Mouse (Mus musculus): ENCODE data around the gene Map4k4. TPM values are rescaled to one million over a fixed set of nuclear protein-coding genes. Genes with fewer than 3 reads are reported as not detected.

Map4k4 gene
- polyA plus RNA-seq, 1 experiment: 147 TPM

- Histone ChIP-seq H3K36me3 (ENCODE audit: control insufficient read depth, insufficient read depth) (no peaks in the 10 kb centered on the region), H3K4me3 (no peak overlapping the region), H3ac (ENCODE audit: control insufficient read depth, insufficient read length) (no peak overlapping the region), H3K4me2 (ENCODE audit: low read depth) (no peak overlapping the region), H3K79me2 (ENCODE audit: control insufficient read depth, insufficient read depth) (no peaks in the 10 kb centered on the region), H3K27me3 (ENCODE audit: control insufficient read depth, insufficient read depth, insufficient read length) (no peaks in the 10 kb centered on the region)
- peak; percentile 40; the same call in 1 of the 2 replicates for TF ChIP-seq CEBPB (IDR thresholded peaks at IDR 0.05; ENCODE audit: insufficient read depth, poor library complexity, severe bottlenecking)
- no peak for TF ChIP-seq TCF12 (IDR thresholded peaks at IDR 0.05; ENCODE audit: insufficient read depth, poor library complexity, severe bottlenecking)
These were observed 158.5 kb downstream of the Map4k4 start for GRCm38 (mm10) chr1:40059122-40059774.

GRCm38 (mm10) chr1:40061359-40061758 lies 160.6 kb downstream of the Map4k4 start:
- H3K79me2 ChIP-seq (ENCODE audit: control insufficient read depth, insufficient read depth): no peaks in the 10 kb centered on the region
- peak in 1 of 3 experiments; percentile 10 for TF ChIP-seq MYOG (IDR thresholded peaks at IDR 0.05; ENCODE audit: control insufficient read depth in 1 of 3, insufficient read depth in 1 of 3, insufficient read length in 2 of 3, low read depth in 2 of 3)
- no peak for TF ChIP-seq POLR2A (IDR thresholded peaks at IDR 0.05; ENCODE audit: insufficient read length, low read depth)
- H3K4me2 ChIP-seq (ENCODE audit: low read depth): no peak overlapping the region
- no peaks in the 10 kb centered on the region for H3K36me3 ChIP-seq (ENCODE audit: control insufficient read depth, insufficient read depth)
- no peak overlapping the region for H3K4me3 ChIP-seq
- no peak overlapping the region for H3ac ChIP-seq (ENCODE audit: control insufficient read depth, insufficient read length)
- no peaks in the 10 kb centered on the region for H3K27me3 ChIP-seq (ENCODE audit: control insufficient read depth, insufficient read depth, insufficient read length)

- no peak overlapping the region for H3K4me2 ChIP-seq (ENCODE audit: low read depth)
- H3K36me3 ChIP-seq (ENCODE audit: control insufficient read depth, insufficient read depth): no peaks in the 10 kb centered on the region
- H3ac ChIP-seq (ENCODE audit: control insufficient read depth, insufficient read length): no peak overlapping the region
- TF ChIP-seq MAX (IDR thresholded peaks at IDR 0.05; ENCODE audit: low read depth) (no peak), MYOD1 (IDR thresholded peaks at IDR 0.05; ENCODE audit: control insufficient read depth in 1 of 3, insufficient read length in 2 of 3, low read depth in 2 of 3) (no peak), POLR2AphosphoS2 (IDR thresholded peaks at IDR 0.05; ENCODE audit: insufficient read length, low read depth) (no peak), TCF3 (IDR thresholded peaks at IDR 0.05; ENCODE audit: insufficient read length, low read depth) (no peak), REST (IDR thresholded peaks at IDR 0.05; ENCODE audit: insufficient read depth, insufficient read length) (no peak), MYOG (IDR thresholded peaks at IDR 0.05; ENCODE audit: control insufficient read depth in 1 of 3, insufficient read depth in 1 of 3, insufficient read length in 2 of 3, low read depth in 2 of 3) (no peak), POLR2A (IDR thresholded peaks at IDR 0.05; ENCODE audit: insufficient read length, low read depth) (no peak), TCF12 (IDR thresholded peaks at IDR 0.05; ENCODE audit: insufficient read depth, poor library complexity, severe bottlenecking) (no peak), E2F4 (IDR thresholded peaks at IDR 0.05; ENCODE audit: insufficient read depth) (no peak), USF1 (IDR thresholded peaks at IDR 0.05; ENCODE audit: low read depth) (no peak), SRF (IDR thresholded peaks at IDR 0.05; ENCODE audit: control insufficient read depth, insufficient read length, low read depth) (no peak), CEBPB (IDR thresholded peaks at IDR 0.05; ENCODE audit: insufficient read depth, poor library complexity, severe bottlenecking) (no peak)
- no peak overlapping the region for H3K4me3 ChIP-seq
- no peaks in the 10 kb centered on the region for H3K27me3 ChIP-seq (ENCODE audit: control insufficient read depth, insufficient read depth, insufficient read length)
- H3K79me2 ChIP-seq (ENCODE audit: control insufficient read depth, insufficient read depth): no peaks in the 10 kb centered on the region
These were observed 162.7 kb downstream of the Map4k4 start for GRCm38 (mm10) chr1:40063409-40063808.

- no peaks in the 10 kb centered on the region for H3K27me3 ChIP-seq (ENCODE audit: control insufficient read depth, insufficient read depth, insufficient read length)
- TF ChIP-seq POLR2A (IDR thresholded peaks at IDR 0.05; ENCODE audit: insufficient read length, low read depth) (no peak), CEBPB (IDR thresholded peaks at IDR 0.05; ENCODE audit: insufficient read depth, poor library complexity, severe bottlenecking) (no peak), MYOG (IDR thresholded peaks at IDR 0.05; ENCODE audit: control insufficient read depth in 1 of 3, insufficient read depth in 1 of 3, insufficient read length in 2 of 3, low read depth in 2 of 3) (no peak), REST (IDR thresholded peaks at IDR 0.05; ENCODE audit: insufficient read depth, insufficient read length) (no peak), SRF (IDR thresholded peaks at IDR 0.05; ENCODE audit: control insufficient read depth, insufficient read length, low read depth) (no peak)
These were observed 163.8 kb downstream of the Map4k4 start for GRCm38 (mm10) chr1:40064508-40064907.

GRCm38 (mm10) chr1:40072558-40072957 lies 171.8 kb downstream of the Map4k4 start:
- TF ChIP-seq TCF3 (IDR thresholded peaks at IDR 0.05; ENCODE audit: insufficient read length, low read depth) (no peak), MAX (IDR thresholded peaks at IDR 0.05; ENCODE audit: low read depth) (no peak), POLR2A (IDR thresholded peaks at IDR 0.05; ENCODE audit: insufficient read length, low read depth) (no peak), USF1 (IDR thresholded peaks at IDR 0.05; ENCODE audit: low read depth) (no peak), MYOD1 (IDR thresholded peaks at IDR 0.05; ENCODE audit: control insufficient read depth in 1 of 3, insufficient read length in 2 of 3, low read depth in 2 of 3) (no peak), REST (IDR thresholded peaks at IDR 0.05; ENCODE audit: insufficient read depth, insufficient read length) (no peak), E2F4 (IDR thresholded peaks at IDR 0.05; ENCODE audit: insufficient read depth) (no peak), MYOG (IDR thresholded peaks at IDR 0.05; ENCODE audit: control insufficient read depth in 1 of 3, insufficient read depth in 1 of 3, insufficient read length in 2 of 3, low read depth in 2 of 3) (no peak), TCF12 (IDR thresholded peaks at IDR 0.05; ENCODE audit: insufficient read depth, poor library complexity, severe bottlenecking) (no peak)
- Histone ChIP-seq H3ac (ENCODE audit: control insufficient read depth, insufficient read length) (no peak overlapping the region), H3K4me2 (ENCODE audit: low read depth) (no peak overlapping the region), H3K4me3 (no peak overlapping the region), H3K36me3 (ENCODE audit: control insufficient read depth, insufficient read depth) (no peaks in the 10 kb centered on the region), H3K27me3 (ENCODE audit: control insufficient read depth, insufficient read depth, insufficient read length) (no peaks in the 10 kb centered on the region), H3K79me2 (ENCODE audit: control insufficient read depth, insufficient read depth) (no peaks in the 10 kb centered on the region)

More at GRCm38 (mm10) chr1:40064508-40064907, 163.8 kb downstream of the Map4k4 start:
- Histone ChIP-seq H3K36me3 (ENCODE audit: control insufficient read depth, insufficient read depth) (no peaks in the 10 kb centered on the region), H3ac (ENCODE audit: control insufficient read depth, insufficient read length) (no peak overlapping the region), H3K4me2 (ENCODE audit: low read depth) (no peak overlapping the region), H3K4me3 (no peak overlapping the region), H3K79me2 (ENCODE audit: control insufficient read depth, insufficient read depth) (no peaks in the 10 kb centered on the region)
